Mouse (Mus musculus): ENCODE results near the gene Nyap1.
A peak's percentile ranks its signal among the peaks of the same experiment; 100 is the strongest.

DNA sequence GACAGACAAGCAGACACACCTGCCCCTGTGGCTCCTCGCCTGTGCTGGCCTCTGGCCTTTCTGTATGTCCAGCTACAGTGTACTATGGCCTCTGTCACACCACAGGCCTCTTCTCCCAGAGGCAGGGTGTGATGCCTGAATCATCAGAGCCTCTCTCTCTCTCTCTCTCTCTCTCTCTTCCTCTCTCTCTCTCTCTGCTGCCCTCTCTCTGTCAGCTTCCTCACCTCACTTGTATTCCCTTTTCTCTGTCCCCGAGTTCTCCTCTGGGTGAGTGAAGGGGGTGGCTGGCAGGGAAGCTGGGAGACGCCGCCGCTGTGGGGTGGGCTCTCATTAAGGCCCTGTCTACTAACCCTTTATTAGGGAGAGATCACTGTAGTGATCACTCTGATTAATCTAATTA lies 2.9 kb downstream of the Nyap1 start:
- peak; percentile 53 for TF ChIP-seq CTCF (IDR thresholded peaks at IDR 0.05; ENCODE audit: low read depth)
- no peak for TF ChIP-seq EP300 (IDR thresholded peaks at IDR 0.05; ENCODE audit: low read depth)

All from liver, embryonic 14.5 days (tissue).